Mouse (Mus musculus) Muller cell, postnatal 12 days (primary cell): ENCODE results near the gene Rab3gap2.

Source experiments
- DNase-seq: peaks from one replicate; pipeline ENCODE4 v3.0.0-alpha.2; 2015; ENCODE audit errors: inconsistent ontology term

The Rab3gap2 gene

GRCm38 (mm10) chr1:185226889-185227288, 23.0 kb downstream of the Rab3gap2 start:
- no peak for DNase-seq

GRCm38 (mm10) chr1:185227766-185228165, 23.8 kb downstream of the Rab3gap2 start:
- no peak for DNase-seq

- peak; percentile 73 for DNase-seq
These were observed 25.7 kb downstream of the Rab3gap2 start for GRCm38 (mm10) chr1:185229406-185230201.

- DNase-seq: no peak
These were observed 31.9 kb downstream of the Rab3gap2 start for GRCm38 (mm10) chr1:185235837-185236236.

- no peak for DNase-seq
These were observed 32.6 kb downstream of the Rab3gap2 start for GRCm38 (mm10) chr1:185236530-185236929.

GRCm38 (mm10) chr1:185243013-185243412, 39.1 kb downstream of the Rab3gap2 start:
- DNase-seq: no peak

GRCm38 (mm10) chr1:185245456-185245855, 41.5 kb downstream of the Rab3gap2 start:
- no peak for DNase-seq

- DNase-seq: no peak
These were observed 43.6 kb downstream of the Rab3gap2 start for GRCm38 (mm10) chr1:185247429-185248085.

- DNase-seq: no peak
These were observed 44.8 kb downstream of the Rab3gap2 start for GRCm38 (mm10) chr1:185248728-185249127.

- DNase-seq: no peak
These were observed 48.4 kb downstream of the Rab3gap2 start for GRCm38 (mm10) chr1:185252351-185252750.

GRCm38 (mm10) chr1:185253140-185253892, 49.4 kb downstream of the Rab3gap2 start:
- peak; percentile 56 for DNase-seq

- DNase-seq: no peak
These were observed 51.4 kb downstream of the Rab3gap2 start for GRCm38 (mm10) chr1:185255336-185255735.

- DNase-seq: no peak
These were observed 52.8 kb downstream of the Rab3gap2 start for GRCm38 (mm10) chr1:185256753-185257152.

GRCm38 (mm10) chr1:185262565-185262964, 58.6 kb downstream of the Rab3gap2 start:
- no peak for DNase-seq

GRCm38 (mm10) chr1:185268675-185269074, 64.8 kb downstream of the Rab3gap2 start:
- DNase-seq: no peak

- no peak for DNase-seq
These were observed 66.6 kb downstream of the Rab3gap2 start for GRCm38 (mm10) chr1:185270403-185271097.

- no peak for DNase-seq
These were observed 67.5 kb downstream of the Rab3gap2 start for GRCm38 (mm10) chr1:185271373-185271772.

- no peak for DNase-seq
These were observed 71.1 kb downstream of the Rab3gap2 start for GRCm38 (mm10) chr1:185274819-185275545.

GRCm38 (mm10) chr1:185275976-185276375, 72.1 kb downstream of the Rab3gap2 start:
- DNase-seq: no peak

- DNase-seq: no peak
These were observed 73.1 kb downstream of the Rab3gap2 start for GRCm38 (mm10) chr1:185277022-185277421.

GRCm38 (mm10) chr1:185279288-185279687, 75.4 kb downstream of the Rab3gap2 start:
- no peak for DNase-seq
